Mouse (Mus musculus): ENCODE results near the gene Adamtsl1.

The Adamtsl1 gene

GRCm38 (mm10) chr4:85513792-85514191, at the start of gene Adamtsl1:
TSS of gene Adamtsl1 (plus strand) at chr4:85514172.
- DNase-seq (ENCODE audit: low spot score in 2 of 2), result no peak

DNA sequence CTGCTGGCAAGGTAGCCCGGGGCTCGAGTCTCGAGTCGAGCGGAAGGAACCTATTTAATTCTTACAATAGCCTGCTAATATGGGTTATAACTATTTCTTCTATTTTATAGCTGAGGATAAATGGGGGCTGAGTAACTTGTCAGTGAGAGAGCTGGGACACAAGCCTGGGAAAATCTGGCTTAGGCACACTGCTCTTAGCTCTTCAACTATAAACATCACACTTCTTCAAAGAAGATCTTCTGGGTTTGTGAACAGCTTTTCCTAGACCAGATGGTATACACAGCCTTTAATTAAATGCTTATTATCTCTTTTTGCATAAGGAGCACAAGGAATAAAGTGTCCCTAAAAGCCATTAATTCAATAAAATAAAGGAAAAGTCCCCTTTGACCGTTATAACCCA, 30.4 kb upstream of the Adamtsl1 start:
- no peak for DNase-seq (ENCODE audit: low spot score in 2 of 2)

GRCm38 (mm10) chr4:85486316-85486946, 27.5 kb upstream of the Adamtsl1 start:
- DNase-seq (ENCODE audit: low spot score in 2 of 2), result peak; percentile 5 to 11

GRCm38 (mm10) chr4:85505718-85506117, 8.3 kb upstream of the Adamtsl1 start:
- DNase-seq (ENCODE audit: low spot score in 2 of 2), result no peak

DNA sequence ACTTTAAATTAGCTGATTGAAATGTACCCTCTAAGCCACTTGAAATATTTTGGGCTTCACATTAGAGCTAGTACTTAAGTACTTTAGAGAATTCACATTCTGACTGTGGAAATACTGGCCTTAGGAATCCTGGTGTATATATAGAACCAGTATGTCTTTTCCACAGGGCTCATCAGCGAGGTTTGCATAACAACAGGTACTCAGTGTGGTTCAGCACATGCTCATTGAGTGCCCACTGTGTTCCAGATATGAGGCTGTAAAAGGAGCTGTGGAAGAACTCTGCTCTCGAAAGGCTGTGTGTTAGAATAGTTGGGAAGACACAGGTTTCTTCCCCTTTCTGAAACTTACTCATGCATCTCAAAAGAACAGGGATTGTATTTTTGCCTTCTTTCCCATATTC, 7.0 kb upstream of the Adamtsl1 start:
- no peak for DNase-seq (ENCODE audit: low spot score in 2 of 2)

DNA sequence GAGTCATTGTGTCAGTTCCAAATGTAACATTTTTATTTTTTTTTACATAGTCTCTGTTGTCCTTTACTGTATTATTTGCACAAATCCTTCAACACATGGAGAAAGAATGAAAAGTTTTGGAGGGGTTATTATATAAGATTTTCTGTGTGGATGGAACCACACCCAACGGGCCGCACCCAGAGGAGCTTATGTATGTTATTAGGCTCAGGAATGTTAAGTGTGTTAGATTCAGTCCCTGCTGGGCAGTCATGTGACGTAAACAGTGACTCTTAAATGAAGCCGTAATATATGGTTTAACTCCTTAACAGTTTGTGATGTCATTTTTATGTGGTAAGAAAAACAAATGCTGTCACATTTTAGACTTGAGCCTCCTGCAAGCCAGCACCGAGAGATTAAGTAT, 6.5 kb upstream of the Adamtsl1 start:
- DNase-seq (ENCODE audit: low spot score in 2 of 2), result no peak

DNA sequence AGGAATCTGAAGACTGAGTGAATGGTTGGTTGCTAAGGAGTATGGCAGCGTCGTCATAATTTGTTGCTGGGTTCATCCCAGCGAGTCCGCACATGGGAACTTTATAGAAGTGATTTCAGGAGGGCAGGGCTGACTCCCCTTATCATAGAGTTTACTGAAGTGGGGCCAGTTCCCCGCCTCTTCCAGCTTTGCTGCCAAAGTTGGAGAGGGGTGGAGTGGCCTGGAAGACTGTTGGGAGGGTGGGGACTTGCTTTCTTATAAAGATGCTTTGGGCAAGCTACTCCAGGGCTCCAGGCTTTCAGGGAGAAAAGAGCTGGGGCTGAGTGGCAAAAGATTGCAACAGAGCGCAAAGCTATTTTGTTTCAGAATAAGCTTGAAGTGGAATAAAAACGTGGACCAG, 684 bp upstream of the Adamtsl1 start:
- peak in 1 of 2 experiments; percentile 4 for DNase-seq (ENCODE audit: low spot score in 2 of 2)

DNA sequence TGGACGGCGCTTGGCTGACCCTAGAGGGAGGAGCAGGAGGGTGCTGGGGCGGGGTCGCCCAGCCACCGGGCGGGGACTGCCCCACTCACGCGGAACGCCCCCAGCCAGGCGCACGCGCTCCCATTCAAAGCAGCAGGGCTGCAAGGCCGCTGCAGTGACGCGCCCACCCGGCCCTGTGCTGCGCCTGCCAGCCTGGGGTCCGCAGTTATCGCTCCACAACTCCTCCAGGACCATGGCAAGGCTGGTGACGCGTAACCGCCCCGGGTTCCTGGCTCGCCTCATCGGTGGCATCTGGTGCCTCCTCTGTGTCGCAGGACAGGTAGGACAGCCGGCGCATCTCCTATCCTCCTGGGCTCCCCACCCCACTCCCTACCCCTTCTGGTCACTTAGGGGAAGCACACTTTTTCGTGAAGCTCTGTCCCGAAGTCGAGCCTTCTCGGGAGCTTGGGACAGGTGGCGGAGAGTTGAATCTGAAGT, 271 bp downstream of the Adamtsl1 start:
- DNase-seq (ENCODE audit: low spot score in 2 of 2), result peak; percentile 5 to 6

- DNase-seq (ENCODE audit: low spot score in 2 of 2), result no peak
Measured at GRCm38 (mm10) chr4:85526966-85527566, 13.1 kb downstream of the Adamtsl1 start.

DNA sequence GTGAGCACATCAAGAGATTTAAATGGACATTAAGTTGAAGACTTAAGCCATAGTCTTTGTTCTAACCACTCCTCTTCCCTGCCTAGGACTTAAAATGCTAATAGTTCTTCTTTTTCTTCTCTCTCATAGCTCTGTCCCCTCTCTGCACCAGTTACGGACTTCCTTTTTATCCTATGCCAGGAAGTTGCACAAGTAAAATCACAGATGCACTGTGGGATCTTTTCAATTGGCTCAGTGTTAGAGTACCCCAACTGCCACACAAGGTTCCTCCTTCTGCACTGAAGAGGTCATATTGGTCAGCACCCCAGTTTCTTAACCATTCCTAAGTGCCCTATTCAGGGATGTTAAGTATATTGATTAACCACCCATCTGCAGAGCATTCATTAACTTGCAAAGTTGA, 15.9 kb downstream of the Adamtsl1 start:
- no peak for DNase-seq (ENCODE audit: low spot score in 2 of 2)

DNA sequence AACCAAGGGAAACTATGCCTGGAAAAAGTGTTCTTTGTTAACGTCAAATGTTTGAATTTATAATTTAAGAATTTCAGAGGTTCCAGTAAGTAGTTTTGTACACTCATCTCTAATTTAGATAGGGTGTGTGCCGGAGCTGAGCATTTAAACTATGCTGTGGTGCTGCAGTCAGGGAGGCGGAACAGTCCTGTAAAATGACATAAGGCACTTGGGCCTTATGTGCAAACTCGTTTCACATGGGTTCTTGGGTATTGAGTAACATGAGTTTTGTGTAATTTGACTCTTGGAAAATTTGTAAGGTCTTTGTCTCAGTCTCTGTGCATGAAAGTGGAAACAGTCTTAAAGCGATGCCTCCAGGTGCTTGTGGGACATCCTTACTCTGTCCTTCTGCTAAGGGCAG, 25.7 kb downstream of the Adamtsl1 start:
- no peak for DNase-seq (ENCODE audit: low spot score in 2 of 2)

DNA sequence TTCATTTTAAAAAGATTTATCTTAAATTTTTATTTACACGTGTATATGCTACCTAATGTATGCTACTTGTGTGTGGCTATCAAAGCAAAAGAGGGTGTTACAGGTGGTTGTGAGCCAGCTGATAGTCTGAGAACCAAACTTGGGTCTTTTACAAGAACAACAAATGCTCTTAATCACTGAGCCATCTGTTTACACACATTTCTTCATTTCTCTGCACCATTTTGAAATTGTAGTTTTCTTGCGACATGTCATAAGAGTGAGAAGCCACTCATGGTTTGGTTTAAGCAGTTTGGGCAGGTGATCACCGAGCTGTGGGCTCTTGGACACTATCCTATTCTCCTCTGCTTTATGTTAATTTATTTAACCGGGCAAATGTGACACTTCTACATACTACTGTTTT, 29.2 kb downstream of the Adamtsl1 start:
- DNase-seq (ENCODE audit: low spot score in 2 of 2), result no peak

- DNase-seq (ENCODE audit: low spot score in 2 of 2), result no peak
Measured at GRCm38 (mm10) chr4:85554696-85555095, 40.7 kb downstream of the Adamtsl1 start.

DNA sequence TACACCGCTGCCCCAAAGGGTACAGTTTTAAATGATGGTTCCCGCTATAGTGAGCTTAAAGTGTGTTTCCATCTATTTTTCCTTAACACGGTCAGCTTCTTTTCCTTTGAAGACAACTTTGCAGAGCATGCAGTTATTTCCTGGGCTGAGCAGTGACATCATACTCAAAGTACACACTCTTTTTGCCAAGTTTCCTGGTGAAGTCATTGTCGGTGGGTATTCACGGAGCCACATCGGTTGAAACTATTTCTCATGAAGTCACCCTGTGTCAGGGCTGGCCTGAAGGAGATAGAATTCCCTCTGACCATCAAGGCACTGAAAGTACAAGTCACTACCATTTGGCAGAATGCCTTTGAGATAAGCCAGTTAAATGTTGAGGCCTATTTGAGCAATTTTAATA, 45.8 kb downstream of the Adamtsl1 start:
- DNase-seq (ENCODE audit: low spot score in 2 of 2), result no peak

GRCm38 (mm10) chr4:85585426-85585825, 71.5 kb downstream of the Adamtsl1 start:
- no peak for DNase-seq (ENCODE audit: low spot score in 2 of 2)

DNA sequence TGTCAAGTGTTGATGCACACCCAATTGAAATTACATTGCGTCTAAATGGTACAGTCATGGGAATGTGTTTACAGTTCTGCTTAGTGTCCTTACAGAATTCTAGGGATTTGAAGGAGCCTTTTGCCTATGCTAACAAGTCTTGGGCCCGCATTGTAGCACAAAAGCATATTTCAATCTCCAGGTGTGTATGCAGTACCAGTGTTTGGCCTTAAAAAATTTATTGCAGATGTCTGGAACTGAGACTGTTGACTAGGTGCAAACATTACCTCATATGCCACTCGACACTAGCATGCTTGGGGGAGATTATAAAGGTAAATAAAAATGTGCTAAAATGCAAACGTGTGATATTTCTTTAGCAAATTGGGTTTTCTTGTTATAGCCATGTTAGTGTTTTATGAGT, 75.0 kb downstream of the Adamtsl1 start:
- DNase-seq (ENCODE audit: low spot score in 2 of 2), result no peak

DNA sequence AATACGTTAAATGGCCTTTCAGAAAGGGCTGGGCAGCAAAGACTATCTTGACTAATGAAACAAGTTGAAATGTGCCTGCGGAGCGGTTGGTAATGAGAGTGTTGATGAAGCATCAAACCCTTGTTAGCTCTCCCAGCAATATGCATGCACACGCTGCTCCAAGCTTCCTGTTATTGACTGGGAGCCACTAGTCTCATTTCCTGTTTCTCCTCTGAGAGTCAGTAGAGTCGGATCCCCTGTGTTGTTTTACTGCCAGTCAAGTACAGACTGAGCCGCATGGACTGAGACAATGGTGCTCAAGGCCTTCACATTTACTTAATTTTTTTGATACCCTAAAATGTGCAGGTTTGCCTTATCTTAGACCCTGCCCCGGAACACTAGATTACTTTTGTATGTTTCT, 77.1 kb downstream of the Adamtsl1 start:
- DNase-seq (ENCODE audit: low spot score in 2 of 2), result no peak

DNA sequence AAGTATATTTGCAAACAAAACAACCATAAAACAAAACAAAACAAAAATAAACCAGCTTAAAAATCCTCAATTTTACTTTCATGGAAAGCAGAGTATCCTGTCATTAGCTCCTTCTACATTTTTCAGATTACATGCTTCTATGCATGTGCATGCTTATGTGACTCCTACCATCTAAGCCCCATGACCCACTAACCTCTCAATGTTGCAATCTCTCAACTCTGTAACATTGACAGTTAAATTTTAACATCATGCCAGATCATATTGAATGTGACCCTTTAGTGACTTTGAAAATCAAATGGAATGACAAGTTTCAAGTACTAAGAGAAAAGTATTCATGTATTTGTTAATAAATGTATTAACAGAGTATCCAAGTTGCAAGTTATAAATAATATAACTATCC, 80.2 kb downstream of the Adamtsl1 start:
- DNase-seq (ENCODE audit: low spot score in 2 of 2), result no peak

DNA sequence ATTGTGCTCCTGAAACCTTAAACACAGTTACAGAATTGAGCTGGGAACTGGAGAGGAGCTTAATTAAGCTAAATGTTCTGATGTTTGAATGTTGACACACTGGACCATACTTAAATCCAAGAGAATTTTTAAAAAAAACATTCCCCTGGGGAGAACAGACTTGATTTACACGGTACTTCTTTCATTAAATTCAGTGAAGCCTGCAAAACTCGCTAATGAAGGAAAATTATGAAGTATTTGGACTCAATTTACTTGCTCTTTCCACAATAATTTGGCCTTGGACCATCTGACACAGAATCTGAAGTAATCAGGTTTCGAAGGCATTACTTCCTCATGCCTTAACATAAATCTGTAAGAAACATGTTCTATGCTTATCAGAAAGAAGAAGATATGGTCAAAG, 99.4 kb downstream of the Adamtsl1 start:
- DNase-seq (ENCODE audit: low spot score in 2 of 2), result no peak

GRCm38 (mm10) chr4:85618746-85619145, 104.8 kb downstream of the Adamtsl1 start:
- no peak for DNase-seq (ENCODE audit: low spot score in 2 of 2)

DNA sequence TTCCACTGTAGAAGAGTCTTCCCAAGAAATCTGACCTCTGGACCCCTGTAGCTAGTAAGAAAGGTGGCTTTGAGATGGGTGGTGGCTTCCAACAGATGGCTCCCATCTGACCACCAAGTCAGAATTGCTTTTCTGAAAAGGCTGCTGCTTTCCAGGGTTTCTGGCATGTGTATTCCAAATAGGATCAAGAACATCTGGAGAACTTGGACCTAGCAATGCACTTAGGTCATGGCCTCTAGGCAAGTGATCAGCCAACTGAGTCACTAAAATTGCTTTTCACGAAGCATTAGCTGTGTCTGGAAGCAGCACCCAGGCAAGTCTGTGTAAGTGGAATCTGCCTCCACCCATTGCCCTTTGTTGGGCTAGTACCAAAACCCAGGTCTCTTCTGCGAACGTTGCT, 105.3 kb downstream of the Adamtsl1 start:
- DNase-seq (ENCODE audit: low spot score in 2 of 2), result no peak

DNA sequence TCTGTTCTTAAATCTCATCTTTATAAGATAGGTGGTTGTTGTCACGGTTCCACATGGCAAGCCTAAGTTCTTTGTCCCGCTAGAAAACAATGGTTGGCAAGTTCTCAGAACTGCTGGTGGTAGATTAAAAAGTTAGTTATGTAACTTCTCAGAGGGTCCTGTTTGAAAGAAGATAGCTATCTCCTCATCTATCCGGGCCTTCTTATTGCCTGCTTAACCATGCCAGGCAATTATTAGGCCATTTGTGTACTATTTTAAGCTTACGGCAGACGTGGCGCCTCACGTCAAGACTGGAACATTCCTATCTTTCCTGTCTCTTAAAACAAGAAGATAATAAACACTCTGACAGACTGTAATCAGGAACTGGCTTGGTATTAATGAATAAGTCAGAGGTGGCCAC, 115.4 kb downstream of the Adamtsl1 start:
- DNase-seq (ENCODE audit: low spot score in 2 of 2), result no peak

DNA sequence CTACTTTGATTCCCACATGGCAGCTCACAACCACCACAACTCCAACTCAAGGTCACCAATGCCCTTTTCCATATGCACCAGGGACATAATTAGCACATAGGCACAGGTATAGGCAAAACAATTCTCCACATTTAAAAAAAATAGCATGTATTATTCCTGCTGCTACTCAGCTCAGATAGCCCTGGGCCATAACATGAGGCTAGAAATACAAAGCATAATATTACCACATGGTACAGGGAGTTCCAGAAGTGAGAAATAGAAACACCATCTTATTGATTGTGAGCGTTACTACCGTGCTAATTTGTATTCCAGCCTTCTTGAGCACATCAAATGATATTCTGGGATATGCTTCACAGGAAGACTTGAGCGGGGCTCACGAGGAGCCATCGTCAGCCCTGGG, 155.3 kb downstream of the Adamtsl1 start:
- no peak for DNase-seq (ENCODE audit: low spot score in 2 of 2)

DNA sequence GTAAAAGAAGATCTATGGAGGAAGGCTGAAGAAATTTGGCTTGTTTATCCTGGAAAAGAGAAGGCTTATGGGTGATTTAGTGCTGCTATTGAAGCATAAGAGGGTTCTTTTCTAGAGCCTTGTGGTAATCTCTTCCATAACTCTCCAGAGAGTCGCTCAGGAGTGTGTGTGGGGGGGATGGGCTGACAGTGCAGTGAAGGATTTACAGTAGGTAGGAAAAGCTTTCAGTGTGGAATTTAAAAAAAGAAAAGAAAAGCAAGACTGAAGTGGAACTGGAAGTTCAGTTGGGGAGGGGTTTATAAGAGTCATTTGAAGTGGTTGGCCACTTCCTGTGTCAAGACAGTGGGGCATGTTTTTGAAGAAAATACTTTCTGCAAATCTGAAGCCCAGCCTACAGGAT, 155.8 kb downstream of the Adamtsl1 start:
- DNase-seq (ENCODE audit: low spot score in 2 of 2), result no peak
